Mouse (Mus musculus): ENCODE data around the gene Thnsl1. TPM values are rescaled to one million over a fixed set of nuclear protein-coding genes. Genes with fewer than 3 reads are reported as not detected.

The Thnsl1 gene
- 4.7 and 5.1 TPM in 2 replicates for polyA plus RNA-seq (2012; rRNA removed)

DNA sequence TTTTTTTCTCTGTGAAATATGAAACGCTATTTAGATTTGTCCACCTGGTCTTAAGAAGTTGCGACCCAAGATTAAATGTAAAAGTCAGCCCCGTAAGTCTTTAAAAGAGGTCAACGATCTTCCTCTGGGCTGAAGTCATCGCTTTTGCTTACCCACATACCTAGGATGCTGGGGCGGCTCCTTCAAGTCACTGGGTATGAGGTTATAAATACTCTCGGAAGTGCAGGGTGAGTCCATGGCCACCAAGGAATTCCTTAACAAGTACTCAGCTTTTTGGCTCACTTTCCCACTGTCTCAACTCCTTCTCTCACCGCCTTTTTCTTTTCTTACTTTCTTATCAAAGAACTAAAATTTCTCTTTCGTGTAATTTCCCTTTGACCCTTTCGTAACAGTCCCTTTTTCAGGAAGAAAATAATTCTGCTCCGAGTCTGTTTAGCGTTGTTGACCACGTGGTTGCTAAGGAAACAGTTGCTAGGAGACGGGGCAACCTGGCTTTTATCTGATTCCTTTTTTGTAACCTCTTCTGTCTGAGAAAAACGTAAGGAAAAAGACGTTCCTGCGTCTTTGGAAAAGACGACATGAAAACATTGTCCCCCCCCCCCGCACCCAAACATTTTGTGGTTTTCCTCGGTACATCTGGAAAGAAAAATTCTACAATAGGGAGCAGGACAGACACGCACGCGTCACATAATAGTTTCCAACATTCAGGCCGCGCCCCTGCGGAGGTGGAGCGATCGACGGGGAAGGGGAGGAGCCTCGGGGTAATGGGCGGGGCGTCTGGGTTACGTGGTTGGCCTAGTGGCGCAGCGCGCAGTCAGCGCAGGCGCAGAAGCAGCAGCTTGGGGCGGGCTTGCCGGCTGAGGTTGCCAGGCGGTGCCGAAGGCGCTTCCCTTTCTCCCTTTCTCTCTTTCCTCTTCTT lies at the start of gene Thnsl1, which contains the start of gene Enkur:
TSS of gene Thnsl1 (plus strand) at position 813 of the 919 bp plus-strand sequence.
TSS of gene Enkur (minus strand) at position 454 of the 919 bp plus-strand sequence.
- H3K4me3 ChIP-seq (ENCODE audit: insufficient read depth, low read depth, low read length), result peak within 1 kb of the TSS; percentile 89
- peak within 1 kb of the TSS; percentile 57; the same call in 1 of the 2 replicates for H3K27ac ChIP-seq (ENCODE audit: insufficient read depth, low read depth, low read length)
- no peaks in the 10 kb centered on the region for H3K4me1 ChIP-seq (ENCODE audit: control insufficient read depth, insufficient read depth, low read length)
- H3K27me3 ChIP-seq (replicated peaks; ENCODE audit: control insufficient read depth, insufficient read depth, low read length), result no peaks in the 10 kb centered on the region
- WGBS, result under 1% methylated on average over 43 of the region's 43 CpGs
- TF ChIP-seq POLR2A (IDR thresholded peaks at IDR 0.05; ENCODE audit: low read depth, low read length) (peak; percentile 56), CTCF (conservative IDR thresholded peaks at IDR 0.05; ENCODE audit: insufficient read depth, insufficient read length, low read depth, low read length) (no peak)
- H3K36me3 ChIP-seq (ENCODE audit: control insufficient read depth, insufficient read depth, low read length), result no peaks in the 10 kb centered on the region
- DNase-seq, result peak; percentile 99

- Histone ChIP-seq H3K27me3 (replicated peaks; ENCODE audit: control insufficient read depth, insufficient read depth, low read length) (no peaks in the 10 kb centered on the region), H3K36me3 (ENCODE audit: control insufficient read depth, insufficient read depth, low read length) (no peaks in the 10 kb centered on the region), H3K4me1 (ENCODE audit: control insufficient read depth, insufficient read depth, low read length) (no peaks in the 10 kb centered on the region), H3K27ac (ENCODE audit: insufficient read depth, low read depth, low read length) (no peak overlapping the region), H3K4me3 (ENCODE audit: insufficient read depth, low read depth, low read length) (no peak overlapping the region)
- TF ChIP-seq POLR2A (IDR thresholded peaks at IDR 0.05; ENCODE audit: low read depth, low read length), result no peak
- TF ChIP-seq CTCF (conservative IDR thresholded peaks at IDR 0.05; ENCODE audit: insufficient read depth, insufficient read length, low read depth, low read length), result no peak
- 82% methylated on average over 8 of the region's 8 CpGs for WGBS
- DNase-seq, result no peak
Observed at GRCm38 (mm10) chr2:21164296-21164695, 41.2 kb upstream of the Thnsl1 start.

- no peak for DNase-seq
- Histone ChIP-seq H3K36me3 (ENCODE audit: control insufficient read depth, insufficient read depth, low read length) (no peaks in the 10 kb centered on the region), H3K4me1 (ENCODE audit: control insufficient read depth, insufficient read depth, low read length) (no peaks in the 10 kb centered on the region), H3K27ac (ENCODE audit: insufficient read depth, low read depth, low read length) (no peak overlapping the region), H3K4me3 (ENCODE audit: insufficient read depth, low read depth, low read length) (no peak overlapping the region), H3K27me3 (replicated peaks; ENCODE audit: control insufficient read depth, insufficient read depth, low read length) (no peaks in the 10 kb centered on the region)
- WGBS, result 74% methylated on average over 1 of the region's 1 CpGs
- TF ChIP-seq POLR2A (IDR thresholded peaks at IDR 0.05; ENCODE audit: low read depth, low read length), result no peak
- no peak for TF ChIP-seq CTCF (conservative IDR thresholded peaks at IDR 0.05; ENCODE audit: insufficient read depth, insufficient read length, low read depth, low read length)
Observed at GRCm38 (mm10) chr2:21167916-21168315, 37.6 kb upstream of the Thnsl1 start.

- 78% methylated on average over 3 of the region's 3 CpGs for WGBS
- Histone ChIP-seq H3K4me3 (ENCODE audit: insufficient read depth, low read depth, low read length) (no peak overlapping the region), H3K27me3 (replicated peaks; ENCODE audit: control insufficient read depth, insufficient read depth, low read length) (no peaks in the 10 kb centered on the region), H3K36me3 (ENCODE audit: control insufficient read depth, insufficient read depth, low read length) (no peaks in the 10 kb centered on the region), H3K27ac (ENCODE audit: insufficient read depth, low read depth, low read length) (no peak overlapping the region), H3K4me1 (ENCODE audit: control insufficient read depth, insufficient read depth, low read length) (no peaks in the 10 kb centered on the region)
- no peak for DNase-seq
- no peak for TF ChIP-seq POLR2A (IDR thresholded peaks at IDR 0.05; ENCODE audit: low read depth, low read length)
- TF ChIP-seq CTCF (conservative IDR thresholded peaks at IDR 0.05; ENCODE audit: insufficient read depth, insufficient read length, low read depth, low read length), result no peak
Observed at GRCm38 (mm10) chr2:21172797-21173196, 32.7 kb upstream of the Thnsl1 start.

DNA sequence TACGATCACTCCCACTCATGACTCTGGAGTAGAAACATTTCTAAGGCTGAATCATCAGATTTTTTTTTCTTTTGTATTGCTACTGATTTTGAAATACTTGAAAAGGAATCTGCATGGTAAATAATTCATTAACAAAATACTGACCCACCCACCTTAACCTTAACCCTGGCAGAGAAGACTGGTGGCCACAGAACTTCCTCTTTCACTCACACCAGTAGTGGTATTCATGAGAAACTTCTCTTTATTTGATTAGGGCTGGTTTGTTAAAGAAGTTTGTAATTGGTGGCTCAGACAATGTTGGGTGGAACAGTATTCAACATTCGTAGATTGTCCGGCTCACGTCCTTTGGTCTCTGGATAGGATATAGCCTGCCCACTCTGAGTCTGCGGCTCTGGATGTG lies 26.4 kb upstream of the Thnsl1 start:
- H3K4me3 ChIP-seq (ENCODE audit: insufficient read depth, low read depth, low read length), result no peak overlapping the region
- no peaks in the 10 kb centered on the region for H3K36me3 ChIP-seq (ENCODE audit: control insufficient read depth, insufficient read depth, low read length)
- DNase-seq, result no peak
- no peaks in the 10 kb centered on the region for H3K4me1 ChIP-seq (ENCODE audit: control insufficient read depth, insufficient read depth, low read length)
- TF ChIP-seq CTCF (conservative IDR thresholded peaks at IDR 0.05; ENCODE audit: insufficient read depth, insufficient read length, low read depth, low read length) (no peak), POLR2A (IDR thresholded peaks at IDR 0.05; ENCODE audit: low read depth, low read length) (no peak)
- no peak overlapping the region for H3K27ac ChIP-seq (ENCODE audit: insufficient read depth, low read depth, low read length)
- H3K27me3 ChIP-seq (replicated peaks; ENCODE audit: control insufficient read depth, insufficient read depth, low read length), result no peaks in the 10 kb centered on the region
- WGBS, result 93% methylated on average over 5 of the region's 5 CpGs

GRCm38 (mm10) chr2:21182811-21183210 lies 22.7 kb upstream of the Thnsl1 start:
- 77% methylated on average over 1 of the region's 1 CpGs for WGBS

DNA sequence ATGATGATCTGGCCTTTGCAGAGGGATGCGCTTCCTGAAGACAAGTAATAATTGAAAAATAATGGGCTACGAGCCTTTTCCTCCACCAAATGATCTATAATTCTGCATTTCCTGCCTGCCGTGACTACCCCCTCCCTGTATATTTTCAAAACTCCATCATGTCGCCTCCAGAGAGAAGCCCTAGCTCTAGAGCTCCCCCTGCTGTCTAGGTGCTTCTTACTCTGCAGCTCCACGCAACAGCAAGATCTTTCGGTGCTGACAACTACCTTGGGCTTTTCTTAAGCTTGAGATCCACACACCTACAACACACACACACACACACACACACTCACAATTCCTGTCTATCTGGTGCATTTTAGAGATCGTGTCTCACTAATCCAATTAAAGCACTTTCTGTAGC lies 17.9 kb upstream of the Thnsl1 start:
- Histone ChIP-seq H3K27ac (ENCODE audit: insufficient read depth, low read depth, low read length) (no peak overlapping the region), H3K36me3 (ENCODE audit: control insufficient read depth, insufficient read depth, low read length) (no peaks in the 10 kb centered on the region), H3K4me3 (ENCODE audit: insufficient read depth, low read depth, low read length) (no peak overlapping the region), H3K4me1 (ENCODE audit: control insufficient read depth, insufficient read depth, low read length) (no peaks in the 10 kb centered on the region), H3K27me3 (replicated peaks; ENCODE audit: control insufficient read depth, insufficient read depth, low read length) (no peaks in the 10 kb centered on the region)
- DNase-seq, result peak; percentile 61
- TF ChIP-seq POLR2A (IDR thresholded peaks at IDR 0.05; ENCODE audit: low read depth, low read length) (no peak), CTCF (conservative IDR thresholded peaks at IDR 0.05; ENCODE audit: insufficient read depth, insufficient read length, low read depth, low read length) (peak; percentile 85)
- WGBS, result 36% methylated on average over 7 of the region's 7 CpGs

More at GRCm38 (mm10) chr2:21182811-21183210, 22.7 kb upstream of the Thnsl1 start:
- no peaks in the 10 kb centered on the region for H3K27me3 ChIP-seq (replicated peaks; ENCODE audit: control insufficient read depth, insufficient read depth, low read length)
- no peak overlapping the region for H3K4me3 ChIP-seq (ENCODE audit: insufficient read depth, low read depth, low read length)
- no peaks in the 10 kb centered on the region for H3K36me3 ChIP-seq (ENCODE audit: control insufficient read depth, insufficient read depth, low read length)
- DNase-seq, result no peak
- no peaks in the 10 kb centered on the region for H3K4me1 ChIP-seq (ENCODE audit: control insufficient read depth, insufficient read depth, low read length)
- TF ChIP-seq CTCF (conservative IDR thresholded peaks at IDR 0.05; ENCODE audit: insufficient read depth, insufficient read length, low read depth, low read length) (no peak), POLR2A (IDR thresholded peaks at IDR 0.05; ENCODE audit: low read depth, low read length) (no peak)
- H3K27ac ChIP-seq (ENCODE audit: insufficient read depth, low read depth, low read length), result no peak overlapping the region
